Mouse (Mus musculus) thymus, postnatal 10 days (tissue): Measurements from ENCODE around the gene Ctss.

Experiments
- DNase-seq, 2 experiments: peaks; one replicate each; pipeline ENCODE4 v3.0.0; 2021; ENCODE audit warnings: low spot score in 2 of 2

Gene Ctss

GRCm38 (mm10) chr3:95526622-95527211 lies at the start of gene Ctss:
TSS of gene Ctss (plus strand) at chr3:95526786.
- no peak for DNase-seq

- DNase-seq: no peak
These were observed 47.6 kb upstream of the Ctss start for GRCm38 (mm10) chr3:95478966-95479365.

GRCm38 (mm10) chr3:95486421-95486820 lies 40.2 kb upstream of the Ctss start:
- DNase-seq: no peak

GRCm38 (mm10) chr3:95488679-95489078 lies 37.9 kb upstream of the Ctss start:
- DNase-seq: no peak

GRCm38 (mm10) chr3:95490238-95490637 lies 36.3 kb upstream of the Ctss start:
- DNase-seq: no peak

- peak in 1 of 2 experiments; percentile 31 for DNase-seq
These were observed 32.2 kb upstream of the Ctss start for GRCm38 (mm10) chr3:95494342-95494741.

GRCm38 (mm10) chr3:95498229-95498628 lies 28.4 kb upstream of the Ctss start:
- no peak for DNase-seq

GRCm38 (mm10) chr3:95499024-95499423 lies 27.6 kb upstream of the Ctss start, which contains the start of gene Ctsk:
TSS of gene Ctsk (plus strand) at chr3:95499256.
- DNase-seq: no peak

- DNase-seq: no peak
These were observed 27.0 kb upstream of the Ctss start for GRCm38 (mm10) chr3:95499496-95500140.

- no peak for DNase-seq
These were observed 24.3 kb upstream of the Ctss start for GRCm38 (mm10) chr3:95502312-95502711.

- DNase-seq: no peak
These were observed 17.2 kb upstream of the Ctss start for GRCm38 (mm10) chr3:95509348-95509747.

- DNase-seq: peak; percentile 44 to 47
These were observed 14.9 kb upstream of the Ctss start for GRCm38 (mm10) chr3:95511611-95512180.

- no peak for DNase-seq
These were observed 10.0 kb upstream of the Ctss start for GRCm38 (mm10) chr3:95516614-95517041.

GRCm38 (mm10) chr3:95517493-95517898 lies 9.1 kb upstream of the Ctss start:
- peak; percentile 15 to 56 for DNase-seq

GRCm38 (mm10) chr3:95518891-95519290 lies 7.7 kb upstream of the Ctss start:
- no peak for DNase-seq

- no peak for DNase-seq
These were observed 7.3 kb upstream of the Ctss start for GRCm38 (mm10) chr3:95519315-95519714.

- DNase-seq: no peak
These were observed 6.5 kb upstream of the Ctss start for GRCm38 (mm10) chr3:95520100-95520499.

GRCm38 (mm10) chr3:95521168-95521567 lies 5.4 kb upstream of the Ctss start:
- DNase-seq: no peak

- no peak for DNase-seq
These were observed 2.9 kb upstream of the Ctss start for GRCm38 (mm10) chr3:95523662-95524061.

GRCm38 (mm10) chr3:95524673-95525072 lies 1.9 kb upstream of the Ctss start:
- DNase-seq: no peak

GRCm38 (mm10) chr3:95526111-95526510 lies 475 bp upstream of the Ctss start:
- no peak for DNase-seq

GRCm38 (mm10) chr3:95529814-95530213 lies 3.2 kb downstream of the Ctss start:
- DNase-seq: no peak

GRCm38 (mm10) chr3:95531025-95531424 lies 4.4 kb downstream of the Ctss start:
- DNase-seq: no peak
